Mouse (Mus musculus): Measurements from ENCODE around the gene Ptger4.
A peak's percentile ranks its signal among the peaks of the same experiment; 100 is the strongest.

Gene Ptger4

GRCm38 (mm10) chr15:5243959-5244905 is at the start of gene Ptger4:
Ptger4 (minus strand) TSS chr15:5244187.
- peak; percentile 93 to 95 for DNase-seq

GRCm38 (mm10) chr15:5288412-5288811 is 44.4 kb upstream of the Ptger4 start:
- DNase-seq: no peak

- no peak for DNase-seq
Measured at GRCm38 (mm10) chr15:5287072-5287471, 43.1 kb upstream of the Ptger4 start.

GRCm38 (mm10) chr15:5281316-5281715 is 37.3 kb upstream of the Ptger4 start:
- no peak for DNase-seq

GRCm38 (mm10) chr15:5279831-5280230 is 35.8 kb upstream of the Ptger4 start:
- DNase-seq: no peak

GRCm38 (mm10) chr15:5278525-5278924 is 34.5 kb upstream of the Ptger4 start:
- DNase-seq: no peak

GRCm38 (mm10) chr15:5273981-5274380 is 30.0 kb upstream of the Ptger4 start:
- no peak for DNase-seq

GRCm38 (mm10) chr15:5266095-5266494 is 22.1 kb upstream of the Ptger4 start:
- DNase-seq: no peak

GRCm38 (mm10) chr15:5262874-5263504 is 19.0 kb upstream of the Ptger4 start:
- DNase-seq: no peak

GRCm38 (mm10) chr15:5262095-5262667 is 18.2 kb upstream of the Ptger4 start:
- no peak for DNase-seq

- DNase-seq: no peak
Measured at GRCm38 (mm10) chr15:5261004-5261403, 17.0 kb upstream of the Ptger4 start.

- DNase-seq: no peak
Measured at GRCm38 (mm10) chr15:5260183-5260582, 16.2 kb upstream of the Ptger4 start.

GRCm38 (mm10) chr15:5250182-5250581 is 6.2 kb upstream of the Ptger4 start:
- no peak for DNase-seq

- DNase-seq: peak in 1 of 2 experiments; percentile 50
Measured at GRCm38 (mm10) chr15:5243036-5243958, 690 bp downstream of the Ptger4 start.

GRCm38 (mm10) chr15:5242241-5243035 is 1.5 kb downstream of the Ptger4 start:
- DNase-seq: peak in 1 of 2 experiments; percentile 40

GRCm38 (mm10) chr15:5241304-5242201 is 2.4 kb downstream of the Ptger4 start:
- DNase-seq: peak; percentile 53 to 55

- DNase-seq: no peak
Measured at GRCm38 (mm10) chr15:5240360-5240759, 3.6 kb downstream of the Ptger4 start.

GRCm38 (mm10) chr15:5239901-5240300 is 4.1 kb downstream of the Ptger4 start:
- DNase-seq: peak in 1 of 2 experiments; percentile 25

- no peak for DNase-seq
Measured at GRCm38 (mm10) chr15:5239361-5239760, 4.6 kb downstream of the Ptger4 start.

- no peak for DNase-seq
Measured at GRCm38 (mm10) chr15:5238553-5238952, 5.4 kb downstream of the Ptger4 start.

Data from kidney, postnatal 25 days (tissue).